Mouse (Mus musculus): ENCODE results near the gene Map9. TPM values are rescaled to one million over a fixed set of nuclear protein-coding genes. Genes with fewer than 3 reads are reported as not detected.
"Not testable (repeated sequence)": the region's sequence is repeated elsewhere in the genome, so short reads cannot be mapped to it uniquely, and the experiment has no call there.

Gene Map9
- 0.40 and 0.49 TPM in 2 replicates for polyA plus RNA-seq (2012; rRNA removed)

DNA sequence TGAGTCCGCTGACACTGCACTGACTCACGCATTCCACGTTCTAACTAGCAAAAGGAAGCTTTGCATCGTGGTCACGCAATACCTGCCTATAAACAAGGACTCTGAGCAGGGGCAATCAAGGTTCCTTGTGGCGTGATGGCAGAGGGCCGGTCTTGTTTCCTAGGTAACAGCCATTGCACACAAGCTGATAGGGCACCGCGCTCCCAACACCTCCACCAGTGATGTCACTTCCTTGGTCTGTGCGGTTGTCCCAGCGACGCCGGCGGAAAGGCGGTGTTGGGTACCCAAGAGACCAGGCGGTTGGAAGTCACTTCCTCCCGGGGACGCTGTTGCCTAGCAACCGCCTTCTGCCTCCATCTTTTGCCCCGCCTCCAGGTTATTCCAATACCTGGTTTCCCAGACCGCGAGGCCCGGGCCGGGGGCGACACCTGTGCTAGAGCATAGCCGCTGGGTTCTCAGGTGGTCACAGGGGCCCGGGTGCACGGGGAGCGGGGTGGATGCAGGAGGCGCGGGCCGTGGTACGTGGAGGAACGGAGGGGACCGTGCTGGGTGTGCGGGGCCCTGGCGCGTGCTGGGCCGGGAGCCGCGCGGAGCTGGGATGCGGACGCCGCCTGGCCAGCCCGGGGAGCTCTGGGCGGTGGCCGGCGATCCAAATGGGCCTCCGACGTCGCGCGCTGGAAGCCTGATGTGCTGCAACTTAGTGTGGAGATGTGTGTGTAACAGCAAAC lies at the start of gene Map9:
Map9 (plus strand) TSS at position 248 of the 728 bp plus-strand sequence.
- peak; percentile 92 for DNase-seq
- no peaks in the 10 kb centered on the region for H3K36me3 ChIP-seq (ENCODE audit: control insufficient read depth, insufficient read depth, low read length)
- WGBS, result under 1% methylated on average over 54 of the region's 54 CpGs
- peak within 1 kb of the TSS; percentile 56 for H3K4me3 ChIP-seq (ENCODE audit: control insufficient read depth, insufficient read depth, low read length)
- no peaks in the 10 kb centered on the region for H3K27me3 ChIP-seq (ENCODE audit: control insufficient read depth, insufficient read depth, low read length)
- 0 out of 2 replicates have a peak, but pooled peaks have one; percentile 45 for TF ChIP-seq POLR2A (IDR thresholded peaks at IDR 0.05; ENCODE audit: control insufficient read depth, extremely low read depth, insufficient read depth, low read length, poor library complexity)
- TF ChIP-seq CTCF (IDR thresholded peaks at IDR 0.05; ENCODE audit: borderline replicate concordance, control insufficient read depth, extremely low read depth, insufficient read depth, low read length, poor library complexity), result 0 out of 2 replicates have a peak, but pooled peaks have one; percentile 27
- H3K4me1 ChIP-seq (replicated peaks; ENCODE audit: control insufficient read depth, insufficient read depth, low read length), result peaks cover 9% of the 10 kb centered on the region
- no peak within 1 kb of the TSS for H3K27ac ChIP-seq (ENCODE audit: control insufficient read depth, insufficient read depth, low read length)

DNA sequence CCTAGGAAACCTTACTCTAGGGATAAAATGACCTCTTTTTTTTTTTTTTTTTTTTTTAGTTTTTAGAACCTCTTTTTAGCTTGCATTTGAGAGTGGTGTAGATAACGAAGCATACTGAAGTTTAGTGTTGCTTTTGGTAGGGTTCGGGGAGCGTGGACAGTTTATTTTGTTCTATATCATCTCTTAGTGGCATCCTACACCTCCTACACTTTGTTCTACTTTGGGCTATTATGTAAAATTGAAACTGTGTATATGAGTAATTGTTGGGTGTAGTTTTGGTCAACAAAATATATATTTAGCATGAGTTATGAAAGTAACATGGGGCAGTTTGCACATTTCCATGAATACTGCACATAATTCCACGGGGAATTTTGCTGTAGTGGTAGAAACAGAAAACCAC lies 42.1 kb upstream of the Map9 start:
- H3K4me1 ChIP-seq (replicated peaks; ENCODE audit: control insufficient read depth, insufficient read depth, low read length), result no peaks in the 10 kb centered on the region
- no peaks in the 10 kb centered on the region for H3K27me3 ChIP-seq (ENCODE audit: control insufficient read depth, insufficient read depth, low read length)
- no peak for TF ChIP-seq CTCF (IDR thresholded peaks at IDR 0.05; ENCODE audit: borderline replicate concordance, control insufficient read depth, extremely low read depth, insufficient read depth, low read length, poor library complexity)
- TF ChIP-seq POLR2A (IDR thresholded peaks at IDR 0.05; ENCODE audit: control insufficient read depth, extremely low read depth, insufficient read depth, low read length, poor library complexity), result no peak
- 91% methylated on average over 4 of the region's 4 CpGs for WGBS
- H3K36me3 ChIP-seq (ENCODE audit: control insufficient read depth, insufficient read depth, low read length), result no peaks in the 10 kb centered on the region
- H3K27ac ChIP-seq (ENCODE audit: control insufficient read depth, insufficient read depth, low read length), result no peak overlapping the region
- H3K4me3 ChIP-seq (ENCODE audit: control insufficient read depth, insufficient read depth, low read length), result no peak overlapping the region
- no peak for DNase-seq

DNA sequence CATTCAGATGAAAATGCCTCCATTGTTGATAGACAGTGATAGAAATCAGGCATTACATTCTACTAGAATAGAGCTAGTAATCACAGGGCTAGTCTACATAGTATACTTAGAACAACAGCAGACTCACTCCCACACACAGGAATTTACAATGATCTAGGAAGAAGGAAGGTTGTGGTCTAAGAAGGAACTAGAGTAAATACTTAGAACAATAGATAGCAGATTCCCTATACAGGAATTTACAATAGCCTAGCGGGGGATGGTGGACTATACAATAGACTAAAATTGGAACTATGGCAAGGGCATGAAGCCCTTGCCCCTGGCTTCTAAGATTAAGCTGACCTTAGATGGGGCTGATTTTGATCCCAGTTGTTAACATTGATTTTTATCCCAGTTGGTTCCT lies 31.1 kb upstream of the Map9 start:
- H3K4me1 ChIP-seq (replicated peaks; ENCODE audit: control insufficient read depth, insufficient read depth, low read length); H3K27me3 ChIP-seq (ENCODE audit: control insufficient read depth, insufficient read depth, low read length); H3K27ac ChIP-seq (ENCODE audit: control insufficient read depth, insufficient read depth, low read length); H3K4me3 ChIP-seq (ENCODE audit: control insufficient read depth, insufficient read depth, low read length); DNase-seq; H3K36me3 ChIP-seq (ENCODE audit: control insufficient read depth, insufficient read depth, low read length): not testable (repeated sequence)
- WGBS, result 98% methylated on average over 1 of the region's 1 CpGs

DNA sequence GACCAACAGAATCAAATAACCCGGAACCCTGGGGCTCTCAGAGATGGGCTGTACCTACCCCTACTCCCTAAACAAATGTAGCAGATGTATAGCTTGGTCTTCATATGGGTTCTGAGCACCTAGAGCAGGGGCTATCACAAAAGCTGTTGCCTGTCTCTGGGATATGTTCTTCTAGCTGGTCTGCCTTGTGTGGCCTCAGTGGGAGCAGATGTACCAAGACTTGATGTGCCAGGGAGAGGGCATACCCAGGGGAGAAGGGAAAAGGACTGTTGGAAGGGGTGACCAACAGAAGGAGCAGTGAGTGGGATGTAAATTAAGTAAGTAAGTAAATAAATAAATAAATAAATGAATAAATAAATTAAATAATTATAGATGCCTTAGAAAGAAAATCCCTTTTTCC lies 25.8 kb upstream of the Map9 start:
- no peak overlapping the region for H3K27ac ChIP-seq (ENCODE audit: control insufficient read depth, insufficient read depth, low read length)
- DNase-seq, result no peak
- H3K27me3 ChIP-seq (ENCODE audit: control insufficient read depth, insufficient read depth, low read length), result no peaks in the 10 kb centered on the region
- no peak overlapping the region for H3K4me3 ChIP-seq (ENCODE audit: control insufficient read depth, insufficient read depth, low read length)
- TF ChIP-seq CTCF (IDR thresholded peaks at IDR 0.05; ENCODE audit: borderline replicate concordance, control insufficient read depth, extremely low read depth, insufficient read depth, low read length, poor library complexity) (no peak), POLR2A (IDR thresholded peaks at IDR 0.05; ENCODE audit: control insufficient read depth, extremely low read depth, insufficient read depth, low read length, poor library complexity) (no peak)
- no peaks in the 10 kb centered on the region for H3K4me1 ChIP-seq (replicated peaks; ENCODE audit: control insufficient read depth, insufficient read depth, low read length)
- H3K36me3 ChIP-seq (ENCODE audit: control insufficient read depth, insufficient read depth, low read length), result no peaks in the 10 kb centered on the region
- WGBS, result 93% methylated on average over 1 of the region's 1 CpGs

DNA sequence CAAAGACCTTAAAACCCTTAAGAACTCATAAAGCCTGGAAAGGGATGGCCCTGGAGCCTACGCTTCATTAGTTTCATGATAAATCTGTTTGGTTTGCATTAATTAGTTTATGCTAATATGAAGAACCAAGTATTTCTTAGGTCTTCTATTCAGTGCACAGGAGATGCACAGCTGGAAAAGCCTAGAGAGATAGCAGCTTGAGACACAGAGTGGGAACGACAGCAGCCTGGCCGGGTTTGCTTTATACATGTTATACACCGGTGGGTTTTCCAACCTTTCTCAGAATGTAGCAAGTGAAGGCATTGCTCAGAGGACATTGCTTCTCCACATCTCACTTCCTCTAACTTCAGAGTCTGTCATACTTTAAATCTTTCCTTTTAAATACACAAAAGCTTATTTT lies 25.3 kb upstream of the Map9 start:
- Histone ChIP-seq H3K27me3 (ENCODE audit: control insufficient read depth, insufficient read depth, low read length) (no peaks in the 10 kb centered on the region), H3K4me1 (replicated peaks; ENCODE audit: control insufficient read depth, insufficient read depth, low read length) (no peaks in the 10 kb centered on the region), H3K36me3 (ENCODE audit: control insufficient read depth, insufficient read depth, low read length) (no peaks in the 10 kb centered on the region), H3K27ac (ENCODE audit: control insufficient read depth, insufficient read depth, low read length) (no peak overlapping the region), H3K4me3 (ENCODE audit: control insufficient read depth, insufficient read depth, low read length) (no peak overlapping the region)
- no peak for TF ChIP-seq POLR2A (IDR thresholded peaks at IDR 0.05; ENCODE audit: control insufficient read depth, extremely low read depth, insufficient read depth, low read length, poor library complexity)
- TF ChIP-seq CTCF (IDR thresholded peaks at IDR 0.05; ENCODE audit: borderline replicate concordance, control insufficient read depth, extremely low read depth, insufficient read depth, low read length, poor library complexity), result no peak
- WGBS, result 94% methylated on average over 4 of the region's 4 CpGs
- DNase-seq, result no peak

DNA sequence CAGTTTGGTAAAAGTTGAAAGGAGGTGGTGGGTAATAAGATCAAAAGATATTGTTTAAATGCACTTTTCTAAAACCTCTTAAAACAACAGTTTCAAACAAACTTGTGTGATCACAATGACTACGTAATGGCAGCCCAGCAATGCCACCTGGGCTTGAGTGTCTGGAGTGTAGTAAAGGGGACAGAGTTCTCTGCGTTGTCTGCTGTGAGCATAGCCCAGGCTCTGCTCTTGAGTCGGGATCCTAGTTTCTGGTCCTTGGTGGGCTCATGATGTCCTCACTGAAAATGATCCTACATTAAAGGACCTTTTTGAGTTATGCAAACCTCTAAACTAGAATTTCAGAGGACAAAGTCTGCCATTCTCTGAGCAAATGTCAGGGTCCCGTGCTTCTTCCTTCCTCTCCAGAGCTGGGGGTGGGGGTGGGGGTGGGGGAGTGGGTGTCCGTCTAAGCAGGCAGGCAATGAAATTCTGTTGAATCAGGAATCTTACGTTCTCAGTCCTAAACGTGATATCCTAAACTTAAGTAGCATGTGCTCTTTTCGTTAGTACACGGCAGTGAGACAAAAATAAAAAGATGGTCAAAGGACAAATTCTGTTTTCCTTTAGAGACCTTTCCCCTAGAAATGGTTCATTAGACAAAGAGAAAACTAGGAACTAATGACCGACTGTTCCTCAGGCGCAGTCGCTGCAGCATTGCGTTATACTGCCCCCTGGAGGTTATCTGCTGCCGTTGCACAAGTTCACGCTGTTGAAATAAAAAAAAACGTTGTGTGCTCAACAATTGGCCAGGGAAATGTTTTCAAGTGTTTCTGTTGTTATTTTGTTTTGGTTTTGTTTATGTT lies 24.5 kb upstream of the Map9 start:
- H3K36me3 ChIP-seq (ENCODE audit: control insufficient read depth, insufficient read depth, low read length), result no peaks in the 10 kb centered on the region
- no peak overlapping the region for H3K4me3 ChIP-seq (ENCODE audit: control insufficient read depth, insufficient read depth, low read length)
- no peaks in the 10 kb centered on the region for H3K4me1 ChIP-seq (replicated peaks; ENCODE audit: control insufficient read depth, insufficient read depth, low read length)
- H3K27ac ChIP-seq (ENCODE audit: control insufficient read depth, insufficient read depth, low read length), result no peak overlapping the region
- WGBS, result 7% methylated on average over 16 of the region's 16 CpGs
- no peaks in the 10 kb centered on the region for H3K27me3 ChIP-seq (ENCODE audit: control insufficient read depth, insufficient read depth, low read length)
- TF ChIP-seq CTCF (IDR thresholded peaks at IDR 0.05; ENCODE audit: borderline replicate concordance, control insufficient read depth, extremely low read depth, insufficient read depth, low read length, poor library complexity) (peak; percentile 62; the same call in 1 of the 2 replicates), POLR2A (IDR thresholded peaks at IDR 0.05; ENCODE audit: control insufficient read depth, extremely low read depth, insufficient read depth, low read length, poor library complexity) (no peak)
- DNase-seq, result peak; percentile 43

Data from thymus, adult 2 months (tissue).